Mouse (Mus musculus): ENCODE data around the gene Trpt1. TPM values are rescaled to one million over a fixed set of nuclear protein-coding genes. Genes with fewer than 3 reads are reported as not detected.
A peak's percentile ranks its signal among the peaks of the same experiment; 100 is the strongest.

Trpt1 gene
- polyA plus RNA-seq, 1 experiment = 4.7 TPM

DNA sequence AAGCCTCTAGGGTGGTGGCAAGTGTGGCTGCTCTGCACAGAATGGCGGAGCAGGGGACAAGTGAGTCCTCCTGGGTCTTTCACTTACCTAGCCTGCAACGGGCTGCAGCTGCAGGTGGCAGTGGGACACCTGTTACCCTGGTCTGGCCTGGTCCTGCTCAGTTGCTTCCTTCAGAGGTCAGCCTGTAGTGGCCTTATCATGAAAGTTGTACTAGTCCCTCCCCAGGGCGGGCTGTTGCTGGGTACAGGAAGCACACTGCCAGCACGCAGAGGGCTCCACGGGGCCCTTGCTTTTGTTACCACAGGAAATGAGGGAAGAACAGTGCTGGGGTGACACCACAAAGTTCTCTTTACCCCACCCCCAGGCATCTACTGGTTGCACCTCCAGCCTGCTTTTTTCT, 23.3 kb downstream of the Trpt1 start, which contains the start of gene Fermt3:
Gene Fermt3, minus strand, starts transcription at position 279 of the 400 bp plus-strand sequence.
- TF ChIP-seq POLR2A (IDR thresholded peaks at IDR 0.05; ENCODE audit: low read depth, low read length) (peak; percentile 37; the same call in 1 of the 2 replicates), CTCF (IDR thresholded peaks at IDR 0.05; ENCODE audit: extremely low read depth, insufficient read depth, insufficient read length, insufficient replicate concordance) (no peak)

DNA sequence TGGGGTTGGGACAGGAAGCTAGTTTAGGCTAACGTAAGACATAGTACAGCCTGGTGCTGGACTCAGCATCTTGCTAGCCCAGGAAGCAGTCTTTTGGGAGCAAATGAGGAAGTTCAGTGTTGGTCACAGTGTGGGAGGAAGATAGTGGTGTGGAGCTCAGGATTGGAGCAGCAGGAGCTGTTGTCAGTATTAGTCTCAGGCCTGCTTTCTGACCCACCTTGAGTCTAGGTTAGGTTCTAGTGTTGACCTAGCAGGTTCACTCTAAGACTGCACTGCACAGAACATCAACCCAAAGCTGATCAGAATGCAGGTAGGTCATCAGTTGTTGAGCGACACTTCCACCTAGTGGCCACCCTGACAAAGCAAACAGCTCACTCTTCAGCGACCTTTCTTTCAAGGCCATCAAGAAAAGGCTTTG, 24.3 kb downstream of the Trpt1 start:
- WGBS = 3% methylated on average over 3 of the region's 3 CpGs
- Histone ChIP-seq H3K4me1 (ENCODE audit: control insufficient read depth, insufficient read depth, insufficient read length) (peaks cover 10% of the 10 kb centered on the region; the same call in 1 of the 2 replicates), H3K36me3 (ENCODE audit: control insufficient read depth, insufficient read depth, low read length) (peaks cover 23% of the 10 kb centered on the region), H3K27ac (ENCODE audit: insufficient read depth, low read length) (peak overlapping the region; percentile 95), H3K4me3 (ENCODE audit: extremely low read depth, insufficient read depth, insufficient read length) (no peak overlapping the region), H3K27me3 (ENCODE audit: control insufficient read depth, insufficient read depth, low read length) (no peaks in the 10 kb centered on the region)
- TF ChIP-seq POLR2A (IDR thresholded peaks at IDR 0.05; ENCODE audit: low read depth, low read length) = no peak
- TF ChIP-seq CTCF (IDR thresholded peaks at IDR 0.05; ENCODE audit: extremely low read depth, insufficient read depth, insufficient read length, insufficient replicate concordance) = peak; percentile 79; the same call in 1 of the 2 replicates
- peak; percentile 70 to 75 for DNase-seq (ENCODE audit: low read depth in 1 of 2, low spot score in 2 of 2)

More for the DNA sequence above, 23.3 kb downstream of the Trpt1 start, which contains the start of gene Fermt3:
- Histone ChIP-seq H3K4me1 (ENCODE audit: control insufficient read depth, insufficient read depth, insufficient read length) (peaks cover 10% of the 10 kb centered on the region; the same call in 1 of the 2 replicates), H3K27ac (ENCODE audit: insufficient read depth, low read length) (peak within 1 kb of the TSS; percentile 95), H3K36me3 (ENCODE audit: control insufficient read depth, insufficient read depth, low read length) (peaks cover 26% of the 10 kb centered on the region), H3K4me3 (ENCODE audit: extremely low read depth, insufficient read depth, insufficient read length) (peak within 1 kb of the TSS; percentile 73), H3K27me3 (ENCODE audit: control insufficient read depth, insufficient read depth, low read length) (no peaks in the 10 kb centered on the region)
- WGBS = 2% methylated on average over 5 of the region's 5 CpGs
- peak; percentile 60 to 82 for DNase-seq (ENCODE audit: low read depth in 1 of 2, low spot score in 2 of 2)

DNA sequence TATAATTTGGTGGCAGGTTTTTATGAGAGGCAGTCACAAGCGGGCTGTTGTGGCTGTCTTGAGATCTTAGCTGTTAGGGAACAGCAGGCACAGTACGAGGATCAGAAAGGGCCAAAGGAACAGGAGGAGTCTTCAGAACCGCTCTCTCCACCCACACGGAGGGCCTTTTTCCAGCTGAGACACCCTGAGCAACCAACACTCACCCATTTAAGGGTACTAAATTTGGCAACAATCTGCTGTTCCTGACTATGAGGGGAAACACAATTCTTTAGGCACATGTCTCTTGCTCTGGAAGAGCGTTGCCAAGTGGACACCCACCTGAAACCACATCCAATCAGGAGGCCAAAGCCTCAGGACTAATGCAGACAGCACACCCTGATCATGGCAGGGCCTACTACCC, 33.6 kb downstream of the Trpt1 start:
- Histone ChIP-seq H3K36me3 (ENCODE audit: control insufficient read depth, insufficient read depth, low read length) (peaks cover 61% of the 10 kb centered on the region), H3K4me3 (ENCODE audit: extremely low read depth, insufficient read depth, insufficient read length) (no peak overlapping the region), H3K27ac (ENCODE audit: insufficient read depth, low read length) (no peak overlapping the region), H3K27me3 (ENCODE audit: control insufficient read depth, insufficient read depth, low read length) (no peaks in the 10 kb centered on the region), H3K4me1 (ENCODE audit: control insufficient read depth, insufficient read depth, insufficient read length) (no peaks in the 10 kb centered on the region)
- TF ChIP-seq POLR2A (IDR thresholded peaks at IDR 0.05; ENCODE audit: low read depth, low read length) (no peak), CTCF (IDR thresholded peaks at IDR 0.05; ENCODE audit: extremely low read depth, insufficient read depth, insufficient read length, insufficient replicate concordance) (no peak)
- no peak for DNase-seq (ENCODE audit: low read depth in 1 of 2, low spot score in 2 of 2)
- WGBS = 93% methylated on average over 5 of the region's 5 CpGs

DNA sequence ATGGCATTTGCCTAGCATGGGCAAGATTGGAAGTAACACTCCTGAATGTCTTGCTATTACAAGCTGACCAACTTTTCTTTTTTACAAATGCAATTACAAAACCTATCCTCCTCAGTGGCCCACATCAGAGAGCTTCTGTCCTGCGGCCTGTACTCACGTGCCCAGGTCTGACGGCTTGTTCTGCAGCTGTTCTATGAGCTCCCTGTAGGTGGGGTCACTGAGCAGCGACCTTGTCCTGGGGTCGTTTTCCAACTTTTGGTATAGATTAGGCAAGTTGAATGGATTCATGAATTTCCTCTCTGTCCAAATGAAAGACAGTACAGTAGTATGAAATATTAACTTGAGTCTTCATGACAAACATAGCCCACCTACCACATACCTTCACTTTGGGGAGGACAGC, 38.1 kb downstream of the Trpt1 start:
- 94% methylated on average over 5 of the region's 5 CpGs for WGBS
- DNase-seq (ENCODE audit: low read depth in 1 of 2, low spot score in 2 of 2) = no peak
- Histone ChIP-seq H3K27ac (ENCODE audit: insufficient read depth, low read length) (no peak overlapping the region), H3K4me1 (ENCODE audit: control insufficient read depth, insufficient read depth, insufficient read length) (peaks cover 5% of the 10 kb centered on the region), H3K36me3 (ENCODE audit: control insufficient read depth, insufficient read depth, low read length) (peaks cover 39% of the 10 kb centered on the region), H3K4me3 (ENCODE audit: extremely low read depth, insufficient read depth, insufficient read length) (no peak overlapping the region), H3K27me3 (ENCODE audit: control insufficient read depth, insufficient read depth, low read length) (no peaks in the 10 kb centered on the region)
- TF ChIP-seq CTCF (IDR thresholded peaks at IDR 0.05; ENCODE audit: extremely low read depth, insufficient read depth, insufficient read length, insufficient replicate concordance) (no peak), POLR2A (IDR thresholded peaks at IDR 0.05; ENCODE audit: low read depth, low read length) (no peak)

DNA sequence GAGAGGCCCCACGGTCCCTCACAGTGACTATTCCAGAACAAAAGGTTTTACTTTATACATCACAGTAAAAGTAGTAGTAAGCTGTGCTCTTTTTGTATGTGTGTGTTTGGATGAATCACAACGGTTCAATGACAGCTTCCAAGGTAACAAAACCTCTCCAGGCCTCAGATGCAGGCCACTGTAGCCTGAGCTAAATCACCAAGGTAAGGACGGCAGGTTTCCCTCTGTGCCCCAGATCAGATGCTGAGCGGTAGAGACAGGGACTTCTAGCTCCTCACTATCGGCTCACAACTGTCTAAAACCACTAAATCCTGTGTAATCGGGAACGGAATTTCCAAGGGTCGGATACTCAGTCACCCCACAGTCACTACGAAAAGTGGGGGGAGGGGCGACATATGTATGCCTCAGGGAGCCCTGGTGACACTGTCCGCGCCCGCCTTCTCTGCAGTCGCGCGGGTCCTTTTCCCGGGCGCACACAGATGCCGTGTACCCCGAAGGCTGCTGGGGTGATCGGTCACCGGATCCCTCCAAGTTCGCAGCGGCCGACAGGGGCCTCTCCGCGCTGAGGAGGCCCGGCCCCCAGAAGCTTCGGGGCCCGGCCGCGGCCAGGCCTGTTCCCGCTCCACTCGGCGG, 43.3 kb downstream of the Trpt1 start:
- Histone ChIP-seq H3K4me3 (ENCODE audit: extremely low read depth, insufficient read depth, insufficient read length) (peak overlapping the region; percentile 70), H3K4me1 (ENCODE audit: control insufficient read depth, insufficient read depth, insufficient read length) (peaks cover 10% of the 10 kb centered on the region), H3K27ac (ENCODE audit: insufficient read depth, low read length) (peak overlapping the region; percentile 69), H3K36me3 (ENCODE audit: control insufficient read depth, insufficient read depth, low read length) (peaks cover 7% of the 10 kb centered on the region), H3K27me3 (ENCODE audit: control insufficient read depth, insufficient read depth, low read length) (no peaks in the 10 kb centered on the region)
- WGBS = 2% methylated on average over 35 of the region's 35 CpGs
- peak in 1 of 2 experiments; percentile 51 for DNase-seq (ENCODE audit: low read depth in 1 of 2, low spot score in 2 of 2)
- TF ChIP-seq POLR2A (IDR thresholded peaks at IDR 0.05; ENCODE audit: low read depth, low read length) = no peak
- no peak for TF ChIP-seq CTCF (IDR thresholded peaks at IDR 0.05; ENCODE audit: extremely low read depth, insufficient read depth, insufficient read length, insufficient replicate concordance)

DNA sequence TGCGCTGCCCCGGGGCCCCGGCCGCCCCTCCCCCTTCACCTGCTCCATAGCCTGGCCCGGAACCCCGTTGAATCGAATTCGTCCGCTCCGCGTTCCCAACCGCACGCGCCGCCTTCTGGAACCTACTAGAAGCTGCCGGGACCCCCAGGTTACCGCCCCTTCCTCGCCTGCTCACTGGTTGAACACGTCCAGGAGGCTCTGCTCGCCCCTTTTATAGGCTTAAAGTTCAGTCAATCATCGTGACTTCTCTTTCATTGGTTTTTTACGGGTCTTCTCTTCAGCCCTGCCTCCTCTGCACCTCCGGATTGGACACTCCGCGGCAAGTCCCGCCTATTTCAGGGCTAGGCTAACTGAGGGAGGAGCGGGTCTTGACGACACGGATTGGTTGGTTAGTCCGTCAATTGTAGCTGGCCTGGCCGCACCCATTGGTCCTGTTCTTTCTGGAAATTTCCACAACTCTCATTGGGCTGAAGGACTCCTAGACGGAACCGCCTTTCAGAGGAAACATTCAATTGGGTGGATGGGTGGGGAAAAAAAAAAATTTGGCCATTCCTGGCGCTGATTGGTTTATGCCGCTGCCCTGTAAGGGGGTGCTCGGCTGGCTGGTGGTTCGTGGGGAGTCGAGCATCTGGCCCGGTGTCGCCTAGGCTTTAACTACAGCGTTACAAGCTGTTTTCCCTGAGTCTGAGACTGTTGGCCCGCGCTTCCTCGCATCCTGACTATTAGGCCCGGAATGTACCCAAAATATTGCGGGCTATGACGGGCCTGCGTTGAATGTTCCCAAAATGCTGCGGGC, 44.1 kb downstream of the Trpt1 start, which contains the start of gene Stip1:
Gene Stip1, minus strand, starts transcription at position 127 of the 796 bp plus-strand sequence.
- Histone ChIP-seq H3K27me3 (ENCODE audit: control insufficient read depth, insufficient read depth, low read length) (no peaks in the 10 kb centered on the region), H3K36me3 (ENCODE audit: control insufficient read depth, insufficient read depth, low read length) (peaks cover 2% of the 10 kb centered on the region), H3K27ac (ENCODE audit: insufficient read depth, low read length) (peak within 1 kb of the TSS; percentile 87), H3K4me3 (ENCODE audit: extremely low read depth, insufficient read depth, insufficient read length) (peak within 1 kb of the TSS; percentile 70), H3K4me1 (ENCODE audit: control insufficient read depth, insufficient read depth, insufficient read length) (peaks cover 10% of the 10 kb centered on the region)
- peak; percentile 29; the same call in 1 of the 2 replicates for TF ChIP-seq CTCF (IDR thresholded peaks at IDR 0.05; ENCODE audit: extremely low read depth, insufficient read depth, insufficient read length, insufficient replicate concordance)
- peak; percentile 94 for TF ChIP-seq POLR2A (IDR thresholded peaks at IDR 0.05; ENCODE audit: low read depth, low read length)
- WGBS = under 1% methylated on average over 48 of the region's 49 CpGs
- peak; percentile 100 for DNase-seq (ENCODE audit: low read depth in 1 of 2, low spot score in 2 of 2)

Data from spleen, adult 2 months (tissue).